ENCODE assay signal across 24 mouse cellular contexts in the genomic region with DNA sequence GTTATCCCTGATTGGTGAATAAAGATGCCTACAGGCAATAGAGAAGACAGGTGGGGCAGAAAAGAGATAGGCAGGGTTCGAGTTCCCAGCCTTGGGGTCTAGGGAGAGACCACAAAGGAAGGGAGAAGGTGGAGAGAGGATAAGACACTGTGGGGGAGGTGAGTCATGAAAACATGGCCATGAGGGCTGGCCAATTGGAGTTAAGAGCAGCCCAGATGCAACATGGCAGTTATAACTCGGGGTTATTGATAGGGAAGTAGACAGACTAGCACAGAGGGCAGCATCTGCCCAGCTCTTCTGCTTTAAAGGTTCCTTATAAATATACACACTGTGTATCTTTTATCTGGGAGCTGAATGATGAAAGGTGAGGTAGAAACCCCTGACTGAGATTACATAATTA.
"Had no signal": no experiment of that assay in that cellular context is flagged by ENCODE, and none has a peak within 500 bp of the region (broad histone marks: within the 10 kb centered on the region; RNA-seq: fewer than 3 reads in every experiment).

No protein-coding gene starts in this region.

- H3K4me3 ChIP-seq: embryonic facial prominence, embryonic 10.5 days; embryonic facial prominence, embryonic 12.5 days; embryonic facial prominence, embryonic 13.5 days; embryonic facial prominence, embryonic 15.5 days; erythroblast, embryonic 14.5 days; forebrain, embryonic 10.5 days; forebrain, embryonic 12.5 days; forebrain, embryonic 13.5 days; forebrain, embryonic 15.5 days; gastrocnemius, adult 2 months; heart, adult 2 months had no signal

- H3K9ac ChIP-seq: embryonic facial prominence, embryonic 12.5 days; embryonic facial prominence, embryonic 13.5 days; embryonic facial prominence, embryonic 15.5 days; forebrain, embryonic 12.5 days; forebrain, embryonic 13.5 days; forebrain, embryonic 15.5 days; forebrain, postnatal 0 days had no signal

- DNase-seq: cerebellum, adult 9-10 months; cerebellum, adult 9-11 months; cerebellum, postnatal 14 days; cerebellum, postnatal 25 days; cerebellum, postnatal 36 days; embryo, embryonic 11 days; gastrocnemius, adult 2 months; gastrocnemius, postnatal 10 days; gastrocnemius, postnatal 14 days; gastrocnemius, postnatal 25 days; gastrocnemius, postnatal 36 days; heart, adult 18-20 months; heart, adult 2 months had no signal

- ATAC-seq: forebrain, embryonic 13.5 days; forebrain, embryonic 14.5 days; forebrain, embryonic 15.5 days had no signal

- H3K27me3 ChIP-seq: embryonic facial prominence, embryonic 12.5 days; embryonic facial prominence, embryonic 13.5 days; embryonic facial prominence, embryonic 15.5 days; forebrain, embryonic 12.5 days; forebrain, embryonic 13.5 days; forebrain, embryonic 15.5 days had no signal

- H3K9me3 ChIP-seq: embryonic facial prominence, embryonic 10.5 days; embryonic facial prominence, embryonic 12.5 days; embryonic facial prominence, embryonic 13.5 days; embryonic facial prominence, embryonic 15.5 days; forebrain, embryonic 10.5 days; forebrain, embryonic 12.5 days; forebrain, embryonic 13.5 days; forebrain, embryonic 15.5 days had no signal

- H3K27ac ChIP-seq: embryonic facial prominence, embryonic 10.5 days; embryonic facial prominence, embryonic 12.5 days; embryonic facial prominence, embryonic 13.5 days; embryonic facial prominence, embryonic 15.5 days; forebrain, embryonic 10.5 days; forebrain, embryonic 12.5 days; forebrain, embryonic 13.5 days; forebrain, embryonic 15.5 days; gastrocnemius, adult 2 months; heart, adult 2 months had no signal

- H3K4me2 ChIP-seq: embryonic facial prominence, embryonic 12.5 days; embryonic facial prominence, embryonic 13.5 days; embryonic facial prominence, embryonic 15.5 days; forebrain, embryonic 12.5 days; forebrain, embryonic 13.5 days; forebrain, embryonic 15.5 days had no signal

- H3K4me1 ChIP-seq: embryonic facial prominence, embryonic 10.5 days; embryonic facial prominence, embryonic 12.5 days; embryonic facial prominence, embryonic 13.5 days; embryonic facial prominence, embryonic 15.5 days; forebrain, embryonic 10.5 days; forebrain, embryonic 12.5 days had no signal

- H3K36me3 ChIP-seq: embryonic facial prominence, embryonic 10.5 days; embryonic facial prominence, embryonic 12.5 days; embryonic facial prominence, embryonic 13.5 days; embryonic facial prominence, embryonic 15.5 days; forebrain, embryonic 10.5 days; forebrain, embryonic 12.5 days; forebrain, embryonic 15.5 days had no signal
